Mouse (Mus musculus) small intestine, adult 2 months (tissue): ENCODE measurements around the gene Batf.

Experiments
- CTCF ChIP-seq: fragments of 200-500 bp; IDR thresholded peaks from 2 replicates; pipeline ENCODE4 v1.5.1; 2012; ENCODE audit warnings: low read depth, mild to moderate bottlenecking, control low read depth, inconsistent platforms, low read length, moderate library complexity, mixed read lengths; ENCODE audit not compliant: insufficient replicate concordance, insufficient read length; ENCODE audit errors: extremely low read depth
- POLR2A ChIP-seq: fragments of 200-500 bp; IDR thresholded peaks from 2 replicates; pipeline ENCODE4 v1.6.1; 2012; ENCODE audit warnings: low read depth, mild to moderate bottlenecking, control low read depth, inconsistent platforms, low read length, moderate library complexity

- TF ChIP-seq CTCF (no peak), POLR2A (no peak)
These were observed 9.3 kb downstream of the Batf start for GRCm38 (mm10) chr12:85695787-85696186.
